Mouse (Mus musculus): ENCODE measurements around the gene Ipcef1.
A peak's percentile ranks its signal among the peaks of the same experiment; 100 is the strongest.

The Ipcef1 gene

DNA sequence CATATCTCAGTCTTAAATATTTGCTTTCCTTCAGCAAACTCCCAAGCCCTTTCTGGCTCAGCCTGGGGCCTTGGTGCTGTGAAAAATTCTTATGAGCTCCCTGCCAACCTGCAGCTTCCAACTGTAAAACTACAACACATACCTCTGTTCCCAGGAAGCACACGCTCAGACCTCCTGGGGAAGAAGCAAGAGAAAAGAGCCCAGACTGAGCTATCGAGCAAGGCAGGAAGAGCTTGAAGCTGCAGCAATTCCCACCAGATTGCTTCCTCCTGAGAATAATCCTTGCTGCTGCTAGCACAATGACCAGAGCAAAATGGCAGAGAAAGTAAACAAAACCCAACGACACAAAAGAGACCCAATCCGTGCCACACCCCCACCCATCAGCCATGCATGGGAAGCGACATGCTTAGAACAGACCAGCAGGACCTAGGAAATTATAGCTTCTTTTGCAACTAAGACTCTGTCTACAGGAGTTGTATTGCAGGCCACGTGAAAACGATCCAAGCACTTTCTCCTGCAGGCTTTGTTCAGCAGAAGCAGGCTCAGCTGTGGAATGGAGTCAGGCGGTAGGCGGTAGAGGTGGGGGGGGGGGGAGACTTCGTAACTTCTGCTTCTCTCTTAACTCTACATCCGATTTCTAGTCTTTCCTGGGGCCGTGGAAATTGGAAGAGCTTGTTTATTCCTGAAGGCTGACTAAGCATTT, at the start of gene Ipcef1:
Gene Ipcef1 (minus strand): TSS at position 164 of the 703 bp plus-strand sequence.
- no peak for DNase-seq (ENCODE audit: low spot score)

GRCm38 (mm10) chr10:7077971-7078370, 25.7 kb upstream of the Ipcef1 start:
- DNase-seq (ENCODE audit: low spot score): no peak

- DNase-seq (ENCODE audit: low spot score): no peak
Observed at GRCm38 (mm10) chr10:7077389-7077808, 25.1 kb upstream of the Ipcef1 start.

DNA sequence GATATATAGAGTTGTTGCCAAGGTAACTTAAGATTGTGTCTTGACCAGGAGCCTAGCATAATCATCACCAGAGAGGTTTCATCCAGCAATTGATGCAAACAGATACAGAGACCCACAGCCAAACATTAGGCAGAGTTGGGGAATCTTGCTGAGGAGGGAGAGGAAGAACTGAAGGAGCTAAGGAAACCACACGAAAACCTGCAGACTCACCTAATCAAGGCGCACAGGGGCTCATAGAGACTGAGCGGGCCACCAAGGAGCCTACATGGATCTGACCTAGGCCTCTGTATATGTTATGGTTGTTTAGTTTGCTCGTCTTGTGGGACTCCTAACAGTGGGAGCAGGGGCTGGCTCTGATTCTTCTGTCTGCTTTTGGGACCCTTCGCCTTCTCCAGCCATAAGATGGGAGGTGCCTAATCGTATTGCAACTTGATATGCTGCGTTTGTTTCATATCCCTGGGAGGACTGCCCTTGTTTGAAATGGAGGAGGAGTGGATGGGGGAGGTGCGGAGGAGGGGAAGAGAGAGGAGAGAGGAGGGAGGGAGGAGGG, 24.5 kb upstream of the Ipcef1 start:
- DNase-seq (ENCODE audit: low spot score): no peak

DNA sequence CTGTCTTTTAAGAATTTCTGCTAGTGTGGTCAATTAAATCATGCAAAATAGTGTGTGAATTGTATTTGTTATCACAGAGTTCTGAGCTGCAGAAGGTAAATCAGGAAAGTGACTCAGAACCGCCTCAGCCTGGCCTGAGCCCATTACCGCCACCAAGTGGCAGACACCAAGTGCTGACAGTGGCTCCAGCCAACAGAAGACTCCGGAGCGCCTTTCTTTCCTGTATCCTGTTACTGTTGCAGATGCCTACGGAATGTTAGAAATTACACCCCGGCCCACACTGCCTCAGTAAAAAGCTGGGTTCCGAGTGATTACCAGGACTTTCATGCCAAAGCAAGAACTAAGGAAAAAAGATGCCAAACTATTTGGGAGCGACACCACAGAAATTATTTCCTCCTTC, 23.9 kb upstream of the Ipcef1 start:
- DNase-seq (ENCODE audit: low spot score): peak; percentile 80

DNA sequence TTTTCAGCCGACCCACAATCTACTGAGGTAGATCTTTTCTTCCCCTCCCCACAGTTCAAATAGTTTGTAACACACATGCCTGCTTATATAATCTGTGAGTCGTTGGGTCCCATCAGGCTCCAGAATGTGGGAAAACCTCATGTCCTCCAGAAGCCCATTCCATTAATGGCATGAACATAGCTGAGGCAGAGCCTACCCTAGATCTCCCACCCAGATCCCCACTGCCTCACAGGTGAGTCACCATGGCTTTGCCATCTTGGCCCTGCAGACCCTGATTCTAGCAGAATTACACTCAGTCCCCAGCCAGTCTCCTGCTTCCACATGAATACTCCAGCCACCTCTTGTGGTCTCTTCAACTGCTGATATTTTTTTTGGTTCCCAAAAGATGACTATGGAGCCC, 23.4 kb upstream of the Ipcef1 start:
- DNase-seq (ENCODE audit: low spot score): no peak

DNA sequence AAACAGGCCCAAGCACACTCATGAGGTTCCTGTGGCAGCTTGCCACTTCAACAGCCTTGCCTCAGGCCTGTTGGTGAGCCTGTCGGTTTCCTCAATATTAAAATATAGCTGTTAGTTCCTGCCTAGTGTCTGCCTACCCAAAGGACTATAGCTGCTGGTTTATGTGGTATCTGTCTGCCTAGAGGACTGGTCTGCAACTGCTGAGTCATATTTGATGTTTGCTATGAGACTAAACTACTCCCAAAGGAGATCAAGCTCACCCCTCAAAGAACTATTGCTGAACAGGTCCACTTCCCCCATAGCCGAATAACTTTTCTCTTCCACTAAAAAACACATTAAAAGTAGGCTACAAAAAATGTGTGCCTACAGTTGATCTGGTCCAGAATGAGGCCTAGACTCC, 22.0 kb upstream of the Ipcef1 start:
- DNase-seq (ENCODE audit: low spot score): no peak

DNA sequence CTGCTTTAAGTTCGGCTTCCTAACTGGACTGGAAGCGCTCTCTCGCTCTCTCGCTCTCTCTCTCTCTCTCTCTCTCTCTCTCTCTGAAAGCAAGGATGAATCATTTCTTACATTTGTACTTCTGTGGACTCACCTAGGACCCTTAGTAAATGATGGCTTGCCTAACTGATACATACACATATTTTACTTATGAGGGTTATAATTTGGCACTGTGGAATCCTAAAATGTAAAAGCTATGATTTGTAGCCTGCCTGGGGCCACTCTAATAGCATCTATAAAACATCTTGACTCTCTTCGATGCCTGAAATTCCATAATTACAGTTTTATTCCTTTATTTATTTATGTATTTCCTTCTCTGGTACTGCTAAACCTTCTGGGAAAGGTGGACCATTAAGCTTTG, 18.6 kb upstream of the Ipcef1 start:
- DNase-seq (ENCODE audit: low spot score): no peak

GRCm38 (mm10) chr10:7070100-7070835, 18.0 kb upstream of the Ipcef1 start:
- no peak for DNase-seq (ENCODE audit: low spot score)

- DNase-seq (ENCODE audit: low spot score): no peak
Observed at GRCm38 (mm10) chr10:7069090-7069489, 16.8 kb upstream of the Ipcef1 start.

DNA sequence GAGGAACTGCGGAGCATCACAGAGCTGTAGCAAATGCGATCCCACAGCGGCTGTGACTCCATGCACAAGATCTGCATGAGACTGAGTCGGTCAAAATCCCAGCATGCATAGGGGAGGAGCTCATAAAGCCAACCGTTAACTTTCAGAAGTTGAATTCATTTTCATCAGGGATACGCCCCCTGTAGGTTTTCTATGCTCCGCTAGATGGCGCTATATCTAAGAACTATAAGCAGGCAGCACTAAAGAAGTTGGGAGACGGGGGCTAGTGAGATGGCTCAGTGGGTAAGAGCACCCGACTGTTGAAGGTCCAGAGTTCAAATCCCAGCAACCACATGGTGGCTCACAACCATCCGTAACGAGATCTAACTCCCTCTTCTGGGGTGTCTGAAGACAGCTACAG, 16.3 kb upstream of the Ipcef1 start:
- no peak for DNase-seq (ENCODE audit: low spot score)

- no peak for DNase-seq (ENCODE audit: low spot score)
Observed at GRCm38 (mm10) chr10:7063752-7064457, 11.6 kb upstream of the Ipcef1 start.

GRCm38 (mm10) chr10:7062993-7063392, 10.7 kb upstream of the Ipcef1 start:
- no peak for DNase-seq (ENCODE audit: low spot score)

DNA sequence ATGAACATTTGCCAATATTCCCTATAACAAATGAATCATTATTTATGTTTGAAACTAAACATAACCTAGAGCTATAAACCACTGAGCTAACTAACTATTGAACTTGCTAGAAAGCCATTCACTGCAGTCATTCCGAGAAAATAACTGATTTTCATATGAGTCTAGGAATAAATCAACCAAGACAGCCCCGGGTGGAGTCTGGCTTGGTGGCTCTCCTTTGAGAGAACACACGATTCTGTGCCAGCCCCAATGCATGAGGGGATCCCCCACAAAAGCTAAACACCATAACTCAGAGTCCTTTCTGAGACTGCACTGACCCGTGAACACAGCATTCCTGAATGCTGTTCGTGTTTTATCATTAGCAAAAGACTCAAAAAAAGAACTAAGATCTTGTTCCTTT, 8.0 kb upstream of the Ipcef1 start:
- DNase-seq (ENCODE audit: low spot score): no peak

GRCm38 (mm10) chr10:7057546-7057945, 5.3 kb upstream of the Ipcef1 start:
- no peak for DNase-seq (ENCODE audit: low spot score)

DNA sequence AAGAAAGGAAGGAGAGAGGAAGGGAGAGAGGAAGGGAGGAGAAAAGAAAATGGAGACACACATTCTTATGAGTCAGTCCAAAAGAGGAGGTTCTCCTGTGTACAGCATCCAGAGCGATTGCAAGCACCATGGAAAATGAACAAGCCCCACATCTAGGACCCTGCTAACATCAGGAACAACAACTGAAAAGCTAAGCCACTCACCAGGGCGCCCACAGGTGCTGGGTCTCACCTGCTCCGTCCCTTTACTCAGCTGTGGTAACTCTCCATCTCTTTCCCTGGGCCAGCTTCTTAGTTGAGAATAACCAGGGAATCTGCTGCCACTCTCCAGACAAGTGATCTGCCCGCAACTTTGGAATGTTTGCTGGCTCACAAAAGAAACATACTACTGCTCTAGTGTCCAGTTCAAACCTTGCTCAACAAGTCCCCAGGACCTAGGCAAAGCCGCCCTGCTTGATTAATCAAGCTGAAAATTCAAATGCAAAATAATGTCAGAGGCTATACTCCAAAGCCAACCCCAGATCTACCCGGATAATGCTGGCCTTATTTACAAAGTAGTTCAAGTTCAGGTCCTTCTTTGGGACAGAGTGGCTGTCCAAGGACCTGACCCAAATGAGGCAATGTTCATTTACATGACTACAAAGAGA, 2.4 kb upstream of the Ipcef1 start:
- DNase-seq (ENCODE audit: low spot score): no peak

- no peak for DNase-seq (ENCODE audit: low spot score)
Observed at GRCm38 (mm10) chr10:7049901-7050300, 2.4 kb downstream of the Ipcef1 start.

- no peak for DNase-seq (ENCODE audit: low spot score)
Observed at GRCm38 (mm10) chr10:7047919-7048291, 4.4 kb downstream of the Ipcef1 start.

DNA sequence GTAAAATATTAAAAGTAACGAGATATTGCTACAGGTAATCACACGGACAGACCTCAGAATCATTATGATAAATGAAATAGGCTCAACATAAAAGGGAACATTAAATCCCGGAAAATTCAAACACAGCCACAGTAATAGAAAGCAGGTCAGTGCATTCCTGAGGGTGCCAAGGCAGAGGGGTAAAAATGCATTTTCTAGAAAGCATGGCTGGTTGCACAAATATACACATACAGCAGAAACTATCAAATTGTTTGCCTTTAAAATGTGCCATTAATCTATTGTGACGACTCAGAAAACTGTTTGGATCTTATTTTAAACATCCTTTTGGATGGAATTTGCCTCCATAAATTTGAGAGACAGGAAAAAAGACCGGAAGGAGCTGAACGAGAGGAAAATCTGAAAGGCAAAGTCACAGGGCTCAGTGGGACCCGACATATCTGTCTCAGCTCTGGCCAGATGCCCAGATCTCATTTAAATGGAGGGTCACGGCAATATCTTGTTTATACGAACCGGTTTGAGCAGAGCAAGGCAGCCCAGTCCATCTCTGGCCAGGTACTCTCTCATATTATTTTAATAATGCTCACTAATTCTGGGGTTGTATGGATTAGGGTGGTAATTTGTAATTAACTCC, 4.9 kb downstream of the Ipcef1 start:
- no peak for DNase-seq (ENCODE audit: low spot score)

GRCm38 (mm10) chr10:7043896-7044295, 8.4 kb downstream of the Ipcef1 start:
- DNase-seq (ENCODE audit: low spot score): no peak

- no peak for DNase-seq (ENCODE audit: low spot score)
Observed at GRCm38 (mm10) chr10:7041032-7041431, 11.2 kb downstream of the Ipcef1 start.

DNA sequence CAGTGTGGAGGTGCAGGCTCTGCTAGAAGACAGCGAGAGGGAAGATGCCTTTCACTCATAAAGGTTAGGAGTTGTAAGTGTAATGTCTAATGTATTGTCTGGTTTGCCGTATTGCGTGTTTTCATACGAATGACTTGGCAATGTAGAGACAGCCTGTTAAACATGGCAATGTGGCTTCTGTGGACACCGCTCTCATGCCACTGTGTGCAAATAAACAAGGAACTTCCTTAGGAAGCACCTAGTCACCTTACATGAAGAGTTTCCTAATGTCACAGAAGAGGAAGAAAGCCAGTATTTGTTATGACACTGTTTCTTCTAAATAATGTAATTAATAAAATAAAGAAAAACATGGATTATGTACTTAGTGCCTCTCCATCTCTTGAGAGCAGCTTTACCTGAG, 15.1 kb downstream of the Ipcef1 start:
- DNase-seq (ENCODE audit: low spot score): no peak

All from urinary bladder, postnatal 14 days (tissue).